Mouse (Mus musculus) intestine, embryonic 16.5 days (tissue): ENCODE results near the gene Htr1b. TPM values are rescaled to one million over a fixed set of nuclear protein-coding genes. Genes with fewer than 3 reads are reported as not detected.

Experiments
- ATAC-seq: fragments of 200-750 bp; cut with Nextera tagmentation; 2 replicates; pipeline ENCODE4 v1.8.0; 2017; ENCODE audit warnings: moderate TSS enrichment, moderate library complexity
- H3K27ac ChIP-seq: fragments of 300-500 bp; sonication (generic); 2 replicates; pipeline ENCODE4 v1.5.1; 2014; ENCODE audit warnings: mild to moderate bottlenecking, low read length
- H3K27me3 ChIP-seq: fragments of 300-500 bp; sonication (generic); replicated peaks from 2 replicates; pipeline ENCODE4 v1.6.1; 2014; ENCODE audit warnings: low read length, control low read depth, mixed read lengths; ENCODE audit not compliant: control insufficient read depth, insufficient read depth
- H3K36me3 ChIP-seq: fragments of 300-500 bp; sonication (generic); 2 replicates; pipeline ENCODE4 v1.6.1; 2014; ENCODE audit warnings: low read length, control low read depth; ENCODE audit not compliant: control insufficient read depth, insufficient read depth
- H3K4me1 ChIP-seq: fragments of 300-500 bp; sonication (generic); 2 replicates; pipeline ENCODE4 v1.6.1; 2014; ENCODE audit warnings: low read length, control low read depth, mixed read lengths; ENCODE audit not compliant: control insufficient read depth, insufficient read depth
- H3K4me2 ChIP-seq: fragments of 300-500 bp; sonication (generic); 2 replicates; pipeline ENCODE4 v1.6.1; 2014; ENCODE audit warnings: low read depth, low read length, control low read depth
- H3K4me3 ChIP-seq: fragments of 300-500 bp; sonication (generic); 2 replicates; pipeline ENCODE4 v1.5.1; 2014; ENCODE audit warnings: mild to moderate bottlenecking, low read length
- H3K9ac ChIP-seq: fragments of 300-500 bp; sonication (generic); 2 replicates; pipeline ENCODE4 v1.6.1; 2014; ENCODE audit warnings: low read depth, low read length
- H3K9me3 ChIP-seq: fragments of 300-500 bp; sonication (generic); 2 replicates; pipeline ENCODE4 v1.6.1; 2016; ENCODE audit warnings: low read length, control low read depth; ENCODE audit not compliant: control insufficient read depth
- WGBS: fragments of 180-500 bp; shearing (Covaris S2); extraction: QIAGEN DNeasy Blood & Tissue Kit; methylation state at CpG from one replicate; pipeline ENCODE4 v1.1.7; 2014; 5-methylcytosine and 5-hydroxymethylcytosine counted together
- polyA plus RNA-seq: library from polyadenylated mRNA; unstranded; fragments of >200 nt; fragmentation: Nextera tagmentation; extraction: Ambion mirVana; gene quantifications from 2 replicates; pipeline ENCODE4 v1.2.1, GENCODE M21; 2015

The Htr1b gene
- polyA plus RNA-seq, 1 experiment from 2014 or later = 0.50 TPM

GRCm38 (mm10) chr9:81625898-81626297 lies 7.7 kb downstream of the Htr1b start:
- H3K4me1 ChIP-seq = no peaks in the 10 kb centered on the region
- H3K4me3 ChIP-seq = no peak overlapping the region
- no peak overlapping the region for H3K4me2 ChIP-seq
- no peak overlapping the region for H3K27ac ChIP-seq
- no peaks in the 10 kb centered on the region for H3K27me3 ChIP-seq
- ATAC-seq = no peak
- no peaks in the 10 kb centered on the region for H3K9me3 ChIP-seq
- no peaks in the 10 kb centered on the region for H3K36me3 ChIP-seq
- H3K9ac ChIP-seq = no peak overlapping the region

GRCm38 (mm10) chr9:81622873-81623272 lies 10.8 kb downstream of the Htr1b start:
- H3K4me2 ChIP-seq = no peak overlapping the region
- H3K4me1 ChIP-seq = no peaks in the 10 kb centered on the region
- H3K4me3 ChIP-seq = no peak overlapping the region
- H3K27ac ChIP-seq = no peak overlapping the region
- no peak overlapping the region for H3K9ac ChIP-seq
- no peaks in the 10 kb centered on the region for H3K27me3 ChIP-seq
- no peak for ATAC-seq
- H3K9me3 ChIP-seq = no peaks in the 10 kb centered on the region
- no peaks in the 10 kb centered on the region for H3K36me3 ChIP-seq
- WGBS = 62% methylated on average over 5 of the region's 5 CpGs

- H3K9me3 ChIP-seq = no peaks in the 10 kb centered on the region
- no peaks in the 10 kb centered on the region for H3K4me1 ChIP-seq
- H3K4me2 ChIP-seq = no peak overlapping the region
- H3K27ac ChIP-seq = no peak overlapping the region
- H3K27me3 ChIP-seq = no peaks in the 10 kb centered on the region
- no peak for ATAC-seq
- H3K4me3 ChIP-seq = no peak overlapping the region
- H3K9ac ChIP-seq = no peak overlapping the region
- 85% methylated on average over 4 of the region's 4 CpGs for WGBS
- no peaks in the 10 kb centered on the region for H3K36me3 ChIP-seq
These were observed 22.6 kb downstream of the Htr1b start for GRCm38 (mm10) chr9:81611022-81611421.

Other genes starting within 250 kb of the Htr1b start
- gene Mei4, start 229.8 kb upstream of the Htr1b start, polyA plus RNA-seq = 0.87 TPM in 2 replicates